Mouse (Mus musculus) granulocyte monocyte progenitor cell, adult 5-6 weeks (primary cell): ENCODE results near the gene Thoc5. TPM values are rescaled to one million over a fixed set of nuclear protein-coding genes. Genes with fewer than 3 reads are reported as not detected.
A peak's percentile ranks its signal among the peaks of the same experiment; 100 is the strongest.

ENCODE experiments used
- ATAC-seq: replicated peaks from 2 replicates; pipeline ENCODE4 v1.8.0; 2016; ENCODE audit warnings: mild to moderate bottlenecking, moderate TSS enrichment, inconsistent platforms; ENCODE audit not compliant: poor library complexity, severe bottlenecking
- total RNA-seq, 2 experiments: library from RNA; stranded (forward) in 1 of 2; stranded (reverse) in 1 of 2; fragments of 200-712, 200-1000 nt in 1 of 2; fragments of >200 nt in 1 of 2; fragmentation: Nextera tagmentation in 1 of 2; gene quantifications; 2 replicates each; pipeline ENCODE4 v1.2.3; 2014 to 2017

The Thoc5 gene
- 25.7 and 29.8 TPM in 2 replicates for total RNA-seq (2014; fragmentation: Nextera tagmentation)
- total RNA-seq (2017), result 54.6 and 67.6 TPM in 2 replicates

- peak; percentile 99 for ATAC-seq
These were observed at the start of gene Thoc5 for GRCm38 (mm10) chr11:4894848-4895816. Thoc5 (plus strand) TSS chr11:4895320.

GRCm38 (mm10) chr11:4848483-4849248 is 46.5 kb upstream of the Thoc5 start:
- peak; percentile 43 for ATAC-seq

DNA sequence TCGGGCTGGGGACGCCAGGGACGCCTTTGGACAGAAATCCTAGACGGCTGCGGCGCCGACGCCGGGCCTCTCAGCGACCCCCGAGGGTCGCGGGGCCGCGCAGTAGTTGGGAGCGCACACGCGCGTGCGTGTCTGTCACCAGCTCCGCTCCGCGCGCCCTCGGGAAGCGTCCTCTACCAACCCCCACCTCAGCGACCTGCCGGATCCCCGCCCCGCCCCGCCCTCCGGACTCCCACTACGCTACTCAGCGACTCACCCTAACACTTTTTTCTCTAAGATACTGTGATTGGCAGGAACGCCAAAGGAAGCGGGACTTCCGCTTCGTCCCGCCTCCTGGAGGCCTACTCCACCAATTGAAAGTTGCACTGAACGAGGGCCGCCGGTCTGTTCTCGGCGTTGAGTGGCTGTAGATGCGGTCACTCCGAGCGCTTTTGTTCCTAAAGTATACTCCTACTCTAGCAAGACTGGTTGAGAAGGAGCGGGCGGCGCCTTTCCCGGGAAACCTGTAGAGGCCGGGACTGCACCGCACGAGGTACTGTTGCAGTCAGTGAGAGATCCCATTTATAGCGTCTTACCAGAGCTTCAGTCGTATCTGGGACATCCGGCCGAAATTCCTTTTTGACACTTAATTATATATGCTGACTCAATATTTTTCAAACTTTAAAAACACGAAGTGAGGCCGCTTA is 45.7 kb upstream of the Thoc5 start, which contains the start of gene Nf2:
Nf2 (minus strand) TSS at position 279 of the 686 bp plus-strand sequence.
- peak; percentile 97 for ATAC-seq

- no peak for ATAC-seq
These were observed 44.7 kb upstream of the Thoc5 start for GRCm38 (mm10) chr11:4850404-4850803.

GRCm38 (mm10) chr11:4853021-4853420 is 42.1 kb upstream of the Thoc5 start:
- no peak for ATAC-seq

- no peak for ATAC-seq
These were observed 40.9 kb upstream of the Thoc5 start for GRCm38 (mm10) chr11:4854181-4854580.

DNA sequence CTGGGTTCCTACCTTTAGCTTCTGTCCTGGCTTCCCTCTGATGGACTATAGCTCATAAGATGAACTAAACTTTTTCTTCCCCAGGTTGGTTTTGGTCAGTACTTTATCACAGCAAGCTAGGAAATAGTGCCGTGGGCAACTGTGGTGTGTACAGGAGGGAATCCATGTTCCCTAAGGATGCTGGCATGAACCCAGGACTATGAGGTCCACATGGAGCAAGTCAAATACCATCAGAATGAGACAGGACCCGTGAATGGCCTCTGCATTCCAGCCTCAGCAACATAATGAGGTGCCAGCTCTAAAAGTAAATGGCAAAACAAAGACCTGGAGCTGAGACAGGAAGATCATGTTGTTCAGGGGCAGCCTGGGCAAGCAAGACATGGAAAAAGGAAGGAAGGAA is 36.7 kb upstream of the Thoc5 start:
- no peak for ATAC-seq

- no peak for ATAC-seq
These were observed 34.1 kb upstream of the Thoc5 start for GRCm38 (mm10) chr11:4860986-4861385.

- ATAC-seq, result no peak
These were observed 33.1 kb upstream of the Thoc5 start for GRCm38 (mm10) chr11:4861816-4862604.

DNA sequence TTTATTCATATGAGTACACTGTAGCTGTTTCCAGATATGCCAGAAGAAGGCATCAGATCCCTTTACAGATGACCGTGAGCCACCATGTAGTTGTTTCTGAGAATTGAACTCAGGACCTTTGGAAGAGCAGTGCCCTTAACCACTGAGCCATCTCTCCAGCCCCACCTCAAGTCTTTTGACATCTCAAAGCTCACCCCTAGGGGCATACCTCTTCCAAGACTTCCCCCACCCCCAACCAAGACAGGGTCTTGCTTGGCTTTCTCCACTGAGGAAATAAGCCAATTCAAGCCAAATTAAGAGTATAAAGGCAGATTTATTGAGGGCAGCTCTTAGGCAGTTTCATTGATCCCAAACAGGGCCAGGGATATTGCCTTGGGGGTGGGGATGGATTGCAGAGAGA is 32.4 kb upstream of the Thoc5 start:
- ATAC-seq, result no peak

DNA sequence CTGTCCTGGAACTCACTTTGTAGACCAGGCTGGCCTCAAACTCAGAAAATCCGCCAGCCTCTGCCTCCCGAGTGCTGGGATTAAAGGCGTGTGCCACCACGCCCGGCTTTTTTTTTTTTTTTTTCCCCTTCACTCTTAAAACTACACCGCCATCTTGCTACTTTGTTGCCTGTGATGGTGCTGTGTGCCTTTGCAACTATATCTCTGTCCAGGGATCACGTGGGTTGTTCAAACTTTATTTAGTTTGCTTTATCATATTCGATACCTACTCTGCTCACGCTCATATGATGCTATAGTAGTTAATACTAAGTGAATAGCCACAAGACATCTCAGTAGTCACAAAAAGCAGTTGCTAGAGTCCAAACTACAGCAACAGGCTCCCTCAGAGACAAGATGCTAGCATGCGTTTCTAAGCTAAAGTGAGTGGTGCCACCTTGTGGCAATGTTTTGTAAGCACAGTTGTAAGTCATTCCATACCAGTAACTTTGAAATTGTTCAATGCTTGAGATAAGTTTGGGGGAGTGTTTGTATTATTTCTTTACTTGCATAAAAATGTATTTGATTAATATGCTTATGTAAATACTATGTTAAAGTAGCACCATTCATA is 29.4 kb upstream of the Thoc5 start:
- ATAC-seq, result peak; percentile 59; the same call in 1 of the 2 replicates

GRCm38 (mm10) chr11:4873755-4874475 is 21.2 kb upstream of the Thoc5 start, which contains the start of gene Nipsnap1:
Nipsnap1 (plus strand) TSS chr11:4873951.
- peak; percentile 100 for ATAC-seq

- peak; percentile 43 for ATAC-seq
These were observed 20.6 kb upstream of the Thoc5 start for GRCm38 (mm10) chr11:4874551-4874950.

GRCm38 (mm10) chr11:4881087-4881486 is 14.0 kb upstream of the Thoc5 start:
- no peak for ATAC-seq

GRCm38 (mm10) chr11:4882892-4883627 is 12.1 kb upstream of the Thoc5 start:
- no peak for ATAC-seq

DNA sequence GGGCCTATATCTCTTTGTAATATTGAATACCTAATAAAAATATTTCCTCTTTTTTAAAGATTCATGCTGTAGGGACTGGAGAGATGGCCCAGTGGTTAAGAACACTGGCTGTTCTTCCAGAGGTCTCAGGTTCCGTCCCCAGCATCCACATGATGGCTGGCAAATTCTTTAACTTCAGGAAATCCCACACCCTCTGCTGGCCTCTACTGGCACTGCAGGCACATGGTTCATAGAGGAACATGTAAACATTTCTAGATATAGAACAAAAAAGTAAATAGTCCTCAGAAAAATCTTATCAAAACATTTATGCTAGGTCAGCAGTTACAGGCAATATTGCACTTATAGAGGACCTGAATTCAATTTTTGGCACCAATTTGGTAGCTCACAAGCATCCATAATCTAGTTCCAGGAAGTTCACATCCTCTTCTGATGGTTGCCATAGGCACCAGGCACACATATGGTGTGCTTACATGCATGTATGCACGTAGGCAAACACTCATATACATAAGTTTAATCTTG is 9.7 kb upstream of the Thoc5 start:
- peak; percentile 63 for ATAC-seq

DNA sequence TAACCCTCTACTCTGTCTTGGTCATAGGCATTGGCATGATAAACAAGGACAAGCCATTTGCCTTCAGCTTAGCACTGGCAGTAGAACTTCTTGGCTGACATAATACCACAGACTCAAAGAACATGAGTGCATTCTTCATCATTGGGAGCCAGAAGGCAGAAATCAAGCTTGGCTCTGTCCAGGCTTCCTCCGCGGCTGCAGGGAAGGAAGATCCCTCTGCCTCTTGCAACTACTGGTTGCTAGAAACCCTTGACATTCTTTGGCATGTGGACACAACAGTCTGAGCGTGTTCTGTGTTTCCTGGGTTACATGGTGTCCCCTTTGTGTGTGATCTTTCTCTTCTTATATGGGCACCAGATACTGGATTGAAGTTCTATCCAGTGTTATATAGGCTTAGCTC is 8.1 kb upstream of the Thoc5 start:
- ATAC-seq, result no peak

GRCm38 (mm10) chr11:4900437-4900836 is 5.3 kb downstream of the Thoc5 start:
- ATAC-seq, result no peak
